Mouse (Mus musculus) left cerebral cortex, adult 8-10 months (tissue): ENCODE data around the gene Fads6. TPM values are rescaled to one million over a fixed set of nuclear protein-coding genes. Genes with fewer than 3 reads are reported as not detected.

ENCODE experiments used
- DNase-seq, 2 experiments: peaks; one replicate each; pipeline ENCODE4 v3.0.0; 2022; ENCODE audit warnings: low spot score in 2 of 2
- total RNA-seq, 4 experiments: library from RNA; stranded (reverse); gene quantifications; 2 replicates each; pipeline ENCODE4 v1.2.4; 2022

Fads6 gene
- total RNA-seq, 4 experiments from 2014 or later = 18.4 to 21.9 (median 20.2) TPM

- DNase-seq = no peak
These were observed 3.3 kb upstream of the Fads6 start for GRCm38 (mm10) chr11:115300745-115301144.

GRCm38 (mm10) chr11:115298160-115298559 is 697 bp upstream of the Fads6 start:
- no peak for DNase-seq

GRCm38 (mm10) chr11:115296471-115297210 is 822 bp downstream of the Fads6 start:
- DNase-seq = no peak

- DNase-seq = no peak
These were observed 1.5 kb downstream of the Fads6 start for GRCm38 (mm10) chr11:115295939-115296338.

- DNase-seq = no peak
These were observed 4.7 kb downstream of the Fads6 start for GRCm38 (mm10) chr11:115292631-115293375.

- no peak for DNase-seq
These were observed 6.0 kb downstream of the Fads6 start for GRCm38 (mm10) chr11:115291503-115291902.

GRCm38 (mm10) chr11:115290919-115291318 is 6.5 kb downstream of the Fads6 start:
- DNase-seq = no peak

- no peak for DNase-seq
These were observed 7.1 kb downstream of the Fads6 start for GRCm38 (mm10) chr11:115290314-115290713.

GRCm38 (mm10) chr11:115289885-115290284 is 7.6 kb downstream of the Fads6 start:
- DNase-seq = no peak

GRCm38 (mm10) chr11:115288305-115288704 is 9.2 kb downstream of the Fads6 start:
- DNase-seq = no peak

- no peak for DNase-seq
These were observed 10.1 kb downstream of the Fads6 start for GRCm38 (mm10) chr11:115287386-115287785.

GRCm38 (mm10) chr11:115286201-115286993 is 11.1 kb downstream of the Fads6 start:
- DNase-seq = no peak

- no peak for DNase-seq
These were observed 12.2 kb downstream of the Fads6 start for GRCm38 (mm10) chr11:115285282-115285681.

- no peak for DNase-seq
These were observed 13.4 kb downstream of the Fads6 start for GRCm38 (mm10) chr11:115283891-115284620.

GRCm38 (mm10) chr11:115283486-115283765 is 14.0 kb downstream of the Fads6 start:
- no peak for DNase-seq

- no peak for DNase-seq
These were observed 14.6 kb downstream of the Fads6 start for GRCm38 (mm10) chr11:115282723-115283485.

- no peak for DNase-seq
These were observed 15.2 kb downstream of the Fads6 start for GRCm38 (mm10) chr11:115282295-115282694.

- DNase-seq = no peak
These were observed 17.7 kb downstream of the Fads6 start for GRCm38 (mm10) chr11:115279726-115280125.

- no peak for DNase-seq
These were observed 19.3 kb downstream of the Fads6 start for GRCm38 (mm10) chr11:115278176-115278575.

GRCm38 (mm10) chr11:115277604-115277975 is 19.9 kb downstream of the Fads6 start:
- no peak for DNase-seq
